Mouse (Mus musculus) myocyte (in vitro differentiated cells): ENCODE measurements around the gene Sh2d6.

Experiments used
- MYOD1 ChIP-seq, 3 experiments: IDR thresholded peaks; one replicate each; pipeline ENCODE4 v1.6.1; 2011; ENCODE audit warnings: control low read depth in 2 of 3, low read depth in 2 of 3, mild to moderate bottlenecking in 2 of 3, moderate library complexity in 1 of 3; ENCODE audit not compliant: insufficient read length in 2 of 3, control insufficient read depth in 1 of 3
- POLR2A ChIP-seq: IDR thresholded peaks from one replicate; pipeline ENCODE4 v1.6.1; 2011; ENCODE audit warnings: low read depth, mild to moderate bottlenecking, control low read depth, moderate library complexity; ENCODE audit not compliant: insufficient read length

DNA sequence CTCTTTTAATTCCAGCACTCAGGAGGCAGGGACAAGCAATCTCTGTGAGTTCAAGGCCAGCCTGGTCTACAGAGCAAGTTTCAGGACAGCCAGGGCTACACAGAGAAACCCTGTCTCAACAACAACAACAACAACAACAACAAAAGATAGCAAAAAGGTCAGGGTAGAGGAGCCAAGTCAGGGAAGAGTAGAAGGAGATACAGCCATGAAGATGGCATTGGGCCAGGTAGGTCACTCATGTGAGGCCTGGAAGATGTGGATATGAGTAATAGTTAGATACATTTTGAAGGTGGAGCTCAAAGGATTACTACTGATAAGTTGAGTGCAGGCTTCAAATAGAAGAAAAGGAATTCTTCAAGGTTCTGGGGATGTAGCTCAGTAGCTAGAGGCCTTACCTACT lies 18.2 kb downstream of the Sh2d6 start:
- TF ChIP-seq POLR2A (no peak), MYOD1 (IDR thresholded peaks at IDR 0.05; ENCODE audit: control insufficient read depth in 1 of 3, insufficient read length in 2 of 3, low read depth in 2 of 3) (no peak)
